Mouse (Mus musculus): ENCODE data around the gene Dnah14. TPM values are rescaled to one million over a fixed set of nuclear protein-coding genes. Genes with fewer than 3 reads are reported as not detected.

The Dnah14 gene
- total and polyA plus RNA-seq, 3 experiments: 0.03 to 0.98 (median 0.74) TPM

- TF ChIP-seq ELF1 (IDR thresholded peaks at IDR 0.05; ENCODE audit: low read depth, low read length): no peak; the same call in 1 of the 2 replicates
- TF ChIP-seq PAX5 (IDR thresholded peaks at IDR 0.05; ENCODE audit: low read length): no peak
- peak; percentile 53 for TF ChIP-seq MXI1 (IDR thresholded peaks at IDR 0.05; ENCODE audit: low read depth, low read length)
These were observed 268.7 kb downstream of the Dnah14 start (continued) for GRCm38 (mm10) chr1:181844874-181845547.

GRCm38 (mm10) chr1:181845767-181846166 is 269.4 kb downstream of the Dnah14 start:
- no peaks in the 10 kb centered on the region for H3K36me3 ChIP-seq (replicated peaks in 1 of 2; ENCODE audit: control insufficient read depth in 1 of 2, insufficient read depth in 1 of 2, low read length in 1 of 2)
- H3K27ac ChIP-seq (ENCODE audit: insufficient read depth, low read depth): peak overlapping the region; percentile 45; the same call in 1 of the 2 replicates
- peaks cover 12% of the 10 kb centered on the region for H3K27me3 ChIP-seq (replicated peaks)
- peaks cover 22% of the 10 kb centered on the region for H3K79me2 ChIP-seq (replicated peaks; ENCODE audit: control insufficient read depth, extremely low read depth, insufficient read depth, poor library complexity, severe bottlenecking)
- H3K9ac ChIP-seq (ENCODE audit: insufficient read depth, low read depth): peak overlapping the region; percentile 41; the same call in 1 of the 2 replicates
- peaks cover 0 to 48% of the 10 kb centered on the region in 2 experiments; a peak in 2 of 4 replicates for H3K4me1 ChIP-seq (ENCODE audit: control insufficient read depth in 1 of 2, insufficient read depth in 2 of 2)
- in situ Hi-C loops (cut with MboI; ENCODE audit: low pct_ligation_motif_present, low pct_unique_long_range_greater_than_20kb, low sequenced_read_pairs): no loop called here
- DNase-seq (ENCODE audit: extremely low read depth): peak; percentile 65
- peak overlapping the region; percentile 19 to 52 (median 37) for H3K4me3 ChIP-seq (replicated peaks in 1 of 3; ENCODE audit: low read depth in 2 of 3, low read length in 2 of 3, poor library complexity in 1 of 3)
- dilution Hi-C loops (cut with MboI; ENCODE audit: extremely low pct_ligation_motif_present, extremely low pct_unique_long_range_greater_than_20kb, low sequenced_read_pairs): no loop called here
- peak overlapping the region; percentile 81 for H3K4me2 ChIP-seq (ENCODE audit: insufficient read depth, low read depth, poor library complexity, severe bottlenecking)
- no peaks in the 10 kb centered on the region for H3K9me3 ChIP-seq (replicated peaks; ENCODE audit: low read length)
- TF ChIP-seq ZMIZ1 (IDR thresholded peaks at IDR 0.05; ENCODE audit: low read depth, low read length) (no peak), NRF1 (IDR thresholded peaks at IDR 0.05; ENCODE audit: low read depth, low read length) (no peak), PAX5 (IDR thresholded peaks at IDR 0.05; ENCODE audit: low read length) (no peak), KAT2A (IDR thresholded peaks at IDR 0.05; ENCODE audit: insufficient replicate concordance, low read length) (0 out of 2 replicates have a peak, but pooled peaks have one; percentile 38), MAX (IDR thresholded peaks at IDR 0.05; ENCODE audit: low read length) (peak; percentile 77), MYC (IDR thresholded peaks at IDR 0.05; ENCODE audit: low read depth, low read length) (peak; percentile 86), ETS1 (conservative IDR thresholded peaks at IDR 0.05; ENCODE audit: low read depth, low read length) (peak; percentile 61), MXI1 (IDR thresholded peaks at IDR 0.05; ENCODE audit: low read depth, low read length) (peak; percentile 84), POLR2AphosphoS2 (IDR thresholded peaks at IDR 0.05; ENCODE audit: low read depth, low read length) (no peak), CHD1 (IDR thresholded peaks at IDR 0.05; ENCODE audit: low read depth, low read length) (no peak), RAD21 (IDR thresholded peaks at IDR 0.05; ENCODE audit: low read depth, low read length) (no peak; the same call in 1 of the 2 replicates), GABPA (IDR thresholded peaks at IDR 0.05; ENCODE audit: insufficient replicate concordance, low read depth, low read length) (no peak), SMC3 (IDR thresholded peaks at IDR 0.05; ENCODE audit: low read depth, low read length) (no peak; the same call in 1 of the 2 replicates), TBP (conservative IDR thresholded peaks at IDR 0.05; ENCODE audit: low read depth, low read length) (no peak), HCFC1 (IDR thresholded peaks at IDR 0.05; ENCODE audit: low read depth, low read length) (no peak), USF2 (conservative IDR thresholded peaks at IDR 0.05; ENCODE audit: low read depth, low read length) (no peak), JUND (conservative IDR thresholded peaks at IDR 0.05; ENCODE audit: low read depth, low read length) (peak; percentile 36; the same call in 1 of the 2 replicates), CHD2 (IDR thresholded peaks at IDR 0.05; ENCODE audit: low read length) (peak; percentile 79), SIN3A (IDR thresholded peaks at IDR 0.05; ENCODE audit: low read length) (peak; percentile 67; the same call in 1 of the 2 replicates), ZC3H11A (IDR thresholded peaks at IDR 0.05; ENCODE audit: low read depth, low read length) (no peak), NELFE (IDR thresholded peaks at IDR 0.05; ENCODE audit: low read depth, low read length) (no peak; the same call in 1 of the 2 replicates), JUN (IDR thresholded peaks at IDR 0.05; ENCODE audit: insufficient read depth, low read depth, low read length) (no peak), UBTF (IDR thresholded peaks at IDR 0.05; ENCODE audit: low read depth, low read length) (no peak), TCF12 (IDR thresholded peaks at IDR 0.05; ENCODE audit: low read depth, low read length) (peak; percentile 82), MAZ (IDR thresholded peaks at IDR 0.05; ENCODE audit: low read depth, low read length) (peak; percentile 53; the same call in 1 of the 2 replicates), IRF4 (IDR thresholded peaks at IDR 0.05; ENCODE audit: low read depth, low read length) (peak; percentile 98), MAFK (IDR thresholded peaks at IDR 0.05; ENCODE audit: insufficient replicate concordance, low read length) (peak; percentile 64; the same call in 1 of the 2 replicates), ELF1 (IDR thresholded peaks at IDR 0.05; ENCODE audit: low read depth, low read length) (peak; percentile 38; the same call in 1 of the 2 replicates), EP300 (IDR thresholded peaks at IDR 0.05; ENCODE audit: low read length) (peak; percentile 98), CTCF (conservative IDR thresholded peaks at IDR 0.05 in 1 of 2, IDR thresholded peaks at IDR 0.05 in 1 of 2; ENCODE audit: low read depth in 2 of 2, low read length in 2 of 2) (no peak), RCOR1 (conservative IDR thresholded peaks at IDR 0.05; ENCODE audit: low read depth, low read length) (peak; percentile 85), USF1 (IDR thresholded peaks at IDR 0.05; ENCODE audit: low read depth, low read length) (no peak), MEF2A (IDR thresholded peaks at IDR 0.05; ENCODE audit: borderline replicate concordance, low read depth, low read length) (peak; percentile 86; the same call in 1 of the 2 replicates), POLR2A (IDR thresholded peaks at IDR 0.05; ENCODE audit: low read depth, low read length) (no peak), E2F4 (IDR thresholded peaks at IDR 0.05; ENCODE audit: insufficient replicate concordance, low read depth, low read length) (no peak), ZKSCAN1 (IDR thresholded peaks at IDR 0.05; ENCODE audit: borderline replicate concordance, low read depth, low read length) (no peak)

Data from CH12.LX (cell line).